In genomic region chr4:24897851-24898515, GRCm38 (mm10) we compare ENCODE assay signal across 7 mouse cellular contexts. TPM values are rescaled to one million over a fixed set of nuclear protein-coding genes. Genes with fewer than 3 reads are reported as not detected.
DNase-seq lines count a peak whose midpoint lies in the region; ATAC-seq lines count a peak whose summit lies in the region.

Gene Ndufaf4 (plus strand): TSS chr4:24898083.

- no peaks in the 10 kb centered on the region for H3K27me3 ChIP-seq in intestine, embryonic 16.5 days (replicated peaks; ENCODE audit: control insufficient read depth, insufficient read depth, low read length)
- H3K27me3 ChIP-seq in midbrain, embryonic 11.5 days (ENCODE audit: control insufficient read depth, insufficient read depth, low read length), result no peaks in the 10 kb centered on the region

- H3K27ac ChIP-seq in intestine, embryonic 16.5 days (ENCODE audit: low read length), result peak within 1 kb of the TSS; percentile 51; the same call in 1 of the 2 replicates
- H3K27ac ChIP-seq in midbrain, embryonic 11.5 days (ENCODE audit: low read depth, low read length), result no peak within 1 kb of the TSS

- H3K9ac ChIP-seq in intestine, embryonic 16.5 days (ENCODE audit: low read depth, low read length), result peak within 1 kb of the TSS; percentile 89
- H3K9ac ChIP-seq in midbrain, embryonic 11.5 days (ENCODE audit: low read length), result peak within 1 kb of the TSS; percentile 67

- no peaks in the 10 kb centered on the region for H3K9me3 ChIP-seq in intestine, embryonic 16.5 days (ENCODE audit: control insufficient read depth, low read length)
- no peaks in the 10 kb centered on the region for H3K9me3 ChIP-seq in midbrain, embryonic 11.5 days (ENCODE audit: control insufficient read depth, low read length)

- intact Hi-C loops in left cerebral cortex, postnatal 36 days (cut with DNase I), result loop anchor here (1.0 to 5.0 kb wide), 2 partner anchors 46 to 178 kb away; partner anchors contain the start of gene Klhl32

- H3K4me2 ChIP-seq in intestine, embryonic 16.5 days (ENCODE audit: low read depth, low read length), result peak within 1 kb of the TSS; percentile 83
- H3K4me2 ChIP-seq in midbrain, embryonic 11.5 days, result peak within 1 kb of the TSS; percentile 69

- peak; percentile 99 for ATAC-seq in intestine, embryonic 16.5 days
- ATAC-seq in midbrain, embryonic 11.5 days (ENCODE audit: low FRiP score), result peak; percentile 98

- peaks cover 2% of the 10 kb centered on the region; the same call in 1 of the 2 replicates for H3K36me3 ChIP-seq in intestine, embryonic 16.5 days (ENCODE audit: control insufficient read depth, insufficient read depth, low read length)
- peaks cover 3% of the 10 kb centered on the region; the same call in 1 of the 2 replicates for H3K36me3 ChIP-seq in midbrain, embryonic 11.5 days (ENCODE audit: control insufficient read depth, insufficient read depth, low read length)

- peak; percentile 93 for DNase-seq in adrenal gland, adult 8-10 months
- DNase-seq in embryo, embryonic 9.5 days (ENCODE audit: extremely low spot score), result peak; percentile 98
- peak; percentile 98 to 99 for DNase-seq in gastrocnemius, postnatal 4 days (ENCODE audit: low spot score in 2 of 2)
- peak; percentile 98 for DNase-seq in left cerebral cortex, postnatal 36 days (ENCODE audit: low spot score in 2 of 2)
- DNase-seq in midbrain, embryonic 11.5 days (ENCODE audit: low spot score, missing footprints), result peak; percentile 100
- peak; percentile 94 for DNase-seq in skeletal muscle tissue, adult 2 months (ENCODE audit: low read depth, low spot score)

- under 1% methylated on average over 58 of the region's 58 CpGs for WGBS in intestine, embryonic 16.5 days
- WGBS in midbrain, embryonic 11.5 days, result under 1% methylated on average over 56 of the region's 58 CpGs

- H3K4me1 ChIP-seq in intestine, embryonic 16.5 days (ENCODE audit: control insufficient read depth, insufficient read depth, low read length), result peaks cover 9% of the 10 kb centered on the region
- peaks cover 3% of the 10 kb centered on the region; the same call in 1 of the 2 replicates for H3K4me1 ChIP-seq in midbrain, embryonic 11.5 days (ENCODE audit: control insufficient read depth, insufficient read depth, low read length)

- peak within 1 kb of the TSS; percentile 93 for H3K4me3 ChIP-seq in intestine, embryonic 16.5 days (ENCODE audit: low read length)
- peak within 1 kb of the TSS; percentile 50 for H3K4me3 ChIP-seq in midbrain, embryonic 11.5 days (ENCODE audit: low read depth, low read length)

RNA-seq across cellular contexts. Expression of gene Ndufaf4, which starts in this region (rescaled TPM):
- total RNA-seq in adrenal gland, adult 8-10 months (2022), result 10 to 100 TPM; 23.8 to 32.9 (median 27.2) TPM
- total RNA-seq in gastrocnemius, postnatal 4 days (2021), result 10 to 100 TPM; 23.0 to 25.4 TPM
- polyA plus RNA-seq in intestine, embryonic 16.5 days (2015; fragmentation: Nextera tagmentation; extraction: Ambion mirVana), result 50.2 and 55.8 TPM in 2 replicates
- 10 to 100 TPM; 31.2 to 37.4 TPM for total RNA-seq in left cerebral cortex, postnatal 36 days (2021)
- polyA plus RNA-seq in midbrain, embryonic 11.5 days (2014; fragmentation: Nextera tagmentation; extraction: Ambion mirVana), result 69.6 and 79.0 TPM in 2 replicates
